Mouse (Mus musculus) small intestine, adult 2 months (tissue): Measurements from ENCODE around the gene Prdm16. TPM values are rescaled to one million over a fixed set of nuclear protein-coding genes. Genes with fewer than 3 reads are reported as not detected.

Experiments used
- H3K27ac ChIP-seq: fragments of 200-500 bp; 2 replicates; pipeline ENCODE4 v1.5.1; 2012; ENCODE audit warnings: low read depth, low read length, control low read depth, inconsistent platforms; ENCODE audit not compliant: insufficient read depth
- H3K27me3 ChIP-seq: fragments of 200-500 bp; 2 replicates; pipeline ENCODE4 v1.6.1; 2012; ENCODE audit warnings: mild to moderate bottlenecking, moderate library complexity, low read length, inconsistent platforms; ENCODE audit not compliant: control insufficient read depth, insufficient read depth
- H3K36me3 ChIP-seq: fragments of 200-500 bp; 2 replicates; pipeline ENCODE4 v1.6.1; 2012; ENCODE audit warnings: mild to moderate bottlenecking, low read length, control low read depth, inconsistent platforms; ENCODE audit not compliant: control insufficient read depth, insufficient read depth
- H3K4me1 ChIP-seq: fragments of 200-500 bp; 2 replicates; pipeline ENCODE4 v1.6.1; 2012; ENCODE audit warnings: low read length, inconsistent platforms, mixed read lengths; ENCODE audit not compliant: control insufficient read depth, insufficient read depth, insufficient read length
- H3K4me3 ChIP-seq: fragments of 200-500 bp; 2 replicates; pipeline ENCODE4 v1.5.1; 2012; ENCODE audit warnings: low read depth, mild to moderate bottlenecking, control low read depth, inconsistent platforms, low read length, moderate library complexity
- CTCF ChIP-seq: fragments of 200-500 bp; IDR thresholded peaks from 2 replicates; pipeline ENCODE4 v1.5.1; 2012; ENCODE audit warnings: low read depth, mild to moderate bottlenecking, control low read depth, inconsistent platforms, low read length, moderate library complexity, mixed read lengths; ENCODE audit not compliant: insufficient replicate concordance, insufficient read length; ENCODE audit errors: extremely low read depth
- POLR2A ChIP-seq: fragments of 200-500 bp; IDR thresholded peaks from 2 replicates; pipeline ENCODE4 v1.6.1; 2012; ENCODE audit warnings: low read depth, mild to moderate bottlenecking, control low read depth, inconsistent platforms, low read length, moderate library complexity
- WGBS: fragments of 180-500 bp; shearing (Covaris S2); methylation state at CpG from one replicate; pipeline ENCODE4 v1.1.7; 2018; 5-methylcytosine and 5-hydroxymethylcytosine counted together
- polyA plus RNA-seq: library from polyadenylated mRNA; depleted of rRNA; stranded (reverse); fragments of >200 nt; gene quantifications from 2 replicates; pipeline ENCODE4 v1.2.3, GENCODE M21; 2012

The Prdm16 gene
- polyA plus RNA-seq, 1 experiment = 4.9 TPM

- no peak overlapping the region for H3K27ac ChIP-seq
- TF ChIP-seq POLR2A (no peak), CTCF (no peak)
- WGBS = 60% methylated on average over 14 of the region's 14 CpGs
- no peaks in the 10 kb centered on the region for H3K27me3 ChIP-seq
- no peak overlapping the region for H3K4me3 ChIP-seq
- H3K36me3 ChIP-seq = no peaks in the 10 kb centered on the region
- peaks cover 10% of the 10 kb centered on the region; the same call in 1 of the 2 replicates for H3K4me1 ChIP-seq
Measured at GRCm38 (mm10) chr4:154481771-154482637, 154.7 kb downstream of the Prdm16 start.

- H3K27ac ChIP-seq = no peak overlapping the region
- H3K4me3 ChIP-seq = no peak overlapping the region
- H3K36me3 ChIP-seq = no peaks in the 10 kb centered on the region
- H3K4me1 ChIP-seq = peaks cover 10% of the 10 kb centered on the region; the same call in 1 of the 2 replicates
- 84% methylated on average over 9 of the region's 9 CpGs for WGBS
- TF ChIP-seq POLR2A (no peak), CTCF (no peak)
- no peaks in the 10 kb centered on the region for H3K27me3 ChIP-seq
Measured at GRCm38 (mm10) chr4:154480544-154481260, 156.0 kb downstream of the Prdm16 start.

- no peak overlapping the region for H3K4me3 ChIP-seq
- TF ChIP-seq POLR2A = no peak
- no peak for TF ChIP-seq CTCF
- 77% methylated on average over 15 of the region's 15 CpGs for WGBS
- H3K36me3 ChIP-seq = no peaks in the 10 kb centered on the region
- H3K4me1 ChIP-seq = peaks cover 10% of the 10 kb centered on the region; the same call in 1 of the 2 replicates
- H3K27me3 ChIP-seq = no peaks in the 10 kb centered on the region
- no peak overlapping the region for H3K27ac ChIP-seq
Measured at GRCm38 (mm10) chr4:154480143-154480542, 156.5 kb downstream of the Prdm16 start.

- no peaks in the 10 kb centered on the region for H3K27me3 ChIP-seq
- no peak overlapping the region for H3K4me3 ChIP-seq
- H3K36me3 ChIP-seq = no peaks in the 10 kb centered on the region
- no peak overlapping the region for H3K27ac ChIP-seq
- 72% methylated on average over 8 of the region's 8 CpGs for WGBS
- H3K4me1 ChIP-seq = peaks cover 2% of the 10 kb centered on the region; the same call in 1 of the 2 replicates
- TF ChIP-seq POLR2A (no peak), CTCF (no peak)
Measured at GRCm38 (mm10) chr4:154478933-154479613, 157.6 kb downstream of the Prdm16 start.

GRCm38 (mm10) chr4:154473571-154474307 is 162.9 kb downstream of the Prdm16 start:
- Histone ChIP-seq H3K4me3 (no peak overlapping the region), H3K4me1 (peaks cover 14% of the 10 kb centered on the region), H3K27me3 (no peaks in the 10 kb centered on the region), H3K27ac (no peak overlapping the region), H3K36me3 (no peaks in the 10 kb centered on the region)
- 66% methylated on average over 25 of the region's 25 CpGs for WGBS
- TF ChIP-seq POLR2A = no peak
- no peak for TF ChIP-seq CTCF

GRCm38 (mm10) chr4:154472569-154472968 is 164.1 kb downstream of the Prdm16 start:
- H3K27me3 ChIP-seq = no peaks in the 10 kb centered on the region
- 61% methylated on average over 8 of the region's 8 CpGs for WGBS
- no peak for TF ChIP-seq CTCF
- no peak for TF ChIP-seq POLR2A

More at GRCm38 (mm10) chr4:154472569-154472968, 164.1 kb downstream of the Prdm16 start:
- H3K27ac ChIP-seq = no peak overlapping the region
- no peak overlapping the region for H3K4me3 ChIP-seq
- no peaks in the 10 kb centered on the region for H3K36me3 ChIP-seq
- H3K4me1 ChIP-seq = peaks cover 14% of the 10 kb centered on the region
